Mouse (Mus musculus) hindbrain, embryonic 10.5 days (tissue): ENCODE data around the gene Rp9. TPM values are rescaled to one million over a fixed set of nuclear protein-coding genes. Genes with fewer than 3 reads are reported as not detected.

Experiments used
- DNase-seq: peaks from one replicate; pipeline ENCODE4 v3.0.0-alpha.2; 2017; ENCODE audit warnings: low spot score
- H3K27ac ChIP-seq: fragments of 300-500 bp; sonication (generic); 2 replicates; pipeline ENCODE4 v1.5.1; 2016; ENCODE audit warnings: mild to moderate bottlenecking, moderate library complexity
- H3K27me3 ChIP-seq: fragments of 300-500 bp; sonication (generic); 2 replicates; pipeline ENCODE4 v1.6.1; 2016; ENCODE audit warnings: mild to moderate bottlenecking; ENCODE audit not compliant: poor library complexity, insufficient read depth, severe bottlenecking
- H3K36me3 ChIP-seq: fragments of 300-500 bp; sonication (generic); 2 replicates; pipeline ENCODE4 v1.6.1; 2016; ENCODE audit warnings: mild to moderate bottlenecking, moderate library complexity
- H3K4me1 ChIP-seq: fragments of 300-500 bp; sonication (generic); replicated peaks from 2 replicates; pipeline ENCODE4 v1.6.1; 2016; ENCODE audit warnings: mild to moderate bottlenecking
- H3K4me3 ChIP-seq: fragments of 300-500 bp; sonication (generic); 2 replicates; pipeline ENCODE4 v1.5.1; 2016; ENCODE audit warnings: mild to moderate bottlenecking, moderate library complexity
- H3K9me3 ChIP-seq: fragments of 300-500 bp; sonication (generic); 2 replicates; pipeline ENCODE4 v1.6.1; 2016; ENCODE audit warnings: mild to moderate bottlenecking, moderate library complexity
- WGBS: fragments of 180-500 bp; shearing (Covaris S2); methylation state at CpG from one replicate; pipeline ENCODE4 v1.1.7; 2016; 5-methylcytosine and 5-hydroxymethylcytosine counted together
- polyA plus RNA-seq: library from polyadenylated mRNA; unstranded; fragments of >200 nt; fragmentation: Nextera tagmentation; extraction: Ambion mirVana; gene quantifications from 2 replicates; pipeline ENCODE4 v1.2.1, GENCODE M21; 2016

The Rp9 gene
- polyA plus RNA-seq, 1 experiment from 2014 or later: 49.1 TPM

GRCm38 (mm10) chr9:22372760-22373159, 96.8 kb downstream of the Rp9 start:
- H3K4me3 ChIP-seq: no peak overlapping the region
- H3K4me1 ChIP-seq: no peaks in the 10 kb centered on the region
- WGBS: 92% methylated on average over 4 of the region's 4 CpGs
- no peak overlapping the region for H3K27ac ChIP-seq
- H3K27me3 ChIP-seq: no peaks in the 10 kb centered on the region
- H3K9me3 ChIP-seq: no peaks in the 10 kb centered on the region
- DNase-seq: no peak
- peaks cover 93% of the 10 kb centered on the region for H3K36me3 ChIP-seq

- H3K9me3 ChIP-seq: no peaks in the 10 kb centered on the region
- no peak for DNase-seq
- H3K4me3 ChIP-seq: no peak overlapping the region
- H3K4me1 ChIP-seq: no peaks in the 10 kb centered on the region
- 82% methylated on average over 6 of the region's 6 CpGs for WGBS
- H3K27ac ChIP-seq: no peak overlapping the region
- H3K27me3 ChIP-seq: no peaks in the 10 kb centered on the region
- peaks cover 96% of the 10 kb centered on the region for H3K36me3 ChIP-seq
These were observed 101.5 kb downstream of the Rp9 start for GRCm38 (mm10) chr9:22368030-22368429.

GRCm38 (mm10) chr9:22366621-22367020, 102.9 kb downstream of the Rp9 start:
- H3K4me3 ChIP-seq: no peak overlapping the region
- peaks cover 96% of the 10 kb centered on the region for H3K36me3 ChIP-seq
- no peak for DNase-seq
- H3K27me3 ChIP-seq: no peaks in the 10 kb centered on the region
- H3K4me1 ChIP-seq: no peaks in the 10 kb centered on the region
- no peaks in the 10 kb centered on the region for H3K9me3 ChIP-seq
- no peak overlapping the region for H3K27ac ChIP-seq
- WGBS: 96% methylated on average over 10 of the region's 10 CpGs

GRCm38 (mm10) chr9:22366221-22366620, 103.3 kb downstream of the Rp9 start:
- H3K36me3 ChIP-seq: peaks cover 96% of the 10 kb centered on the region
- DNase-seq: no peak
- no peaks in the 10 kb centered on the region for H3K9me3 ChIP-seq
- H3K27ac ChIP-seq: no peak overlapping the region
- no peak overlapping the region for H3K4me3 ChIP-seq
- H3K4me1 ChIP-seq: no peaks in the 10 kb centered on the region
- H3K27me3 ChIP-seq: no peaks in the 10 kb centered on the region
- 96% methylated on average over 2 of the region's 2 CpGs for WGBS

Other genes starting within 250 kb of the Rp9 start
- gene Zfp809, start 244.0 kb downstream of the Rp9 start, polyA plus RNA-seq: 9.0 and 10.5 TPM in 2 replicates
- 5.4 and 6.5 TPM in 2 replicates for gene Zfp599, start 209.8 kb downstream of the Rp9 start, polyA plus RNA-seq
- gene Zfp810, start 162.1 kb downstream of the Rp9 start, polyA plus RNA-seq: 24.3 and 29.0 TPM in 2 replicates
- 31.4 and 39.4 TPM in 2 replicates for gene Anln, start 80.6 kb downstream of the Rp9 start, polyA plus RNA-seq
- 9.3 and 9.4 TPM in 2 replicates for gene 9530077C05Rik, start 58.2 kb downstream of the Rp9 start, polyA plus RNA-seq
- not detected in 2 replicates for gene Gm17545, start 15.5 kb downstream of the Rp9 start, polyA plus RNA-seq
- 15.0 and 16.0 TPM in 2 replicates for gene Bbs9, start 6.0 kb upstream of the Rp9 start, polyA plus RNA-seq